Mouse (Mus musculus) left cerebral cortex, adult 18-20 months (tissue): ENCODE data around the gene Smad9. TPM values are rescaled to one million over a fixed set of nuclear protein-coding genes. Genes with fewer than 3 reads are reported as not detected.
A peak's percentile ranks its signal among the peaks of the same experiment; 100 is the strongest.

Experiments
- DNase-seq, 2 experiments: peaks; one replicate each; pipeline ENCODE4 v3.0.0; 2021 to 2022; ENCODE audit warnings: low spot score in 2 of 2, mixed read lengths in 1 of 2
- long read RNA-seq, 2 experiments: library from polyadenylated mRNA; stranded (forward); transcript quantifications; one replicate each; pipeline ENCODE4 v2.0.0; 2021
- total RNA-seq, 2 experiments: library from RNA; stranded (reverse); gene quantifications; 2 replicates each; pipeline ENCODE4 v1.2.3; 2021

Gene Smad9
- 10 to 100 TPM in 1 of 2 experiments, 1 to 10 TPM in 1; 7.9 to 10.7 TPM for total RNA-seq
- long read RNA-seq, experiment 1, full-length matches to known transcripts: 1 of 2 reads
- long read RNA-seq, experiment 1, partial matches to known transcripts: 0 of 2 reads
- long read RNA-seq, experiment 1, other reads (novel, unspliced or antisense): 1 of 2 reads
- long read RNA-seq, experiment 2: 0 reads

DNA sequence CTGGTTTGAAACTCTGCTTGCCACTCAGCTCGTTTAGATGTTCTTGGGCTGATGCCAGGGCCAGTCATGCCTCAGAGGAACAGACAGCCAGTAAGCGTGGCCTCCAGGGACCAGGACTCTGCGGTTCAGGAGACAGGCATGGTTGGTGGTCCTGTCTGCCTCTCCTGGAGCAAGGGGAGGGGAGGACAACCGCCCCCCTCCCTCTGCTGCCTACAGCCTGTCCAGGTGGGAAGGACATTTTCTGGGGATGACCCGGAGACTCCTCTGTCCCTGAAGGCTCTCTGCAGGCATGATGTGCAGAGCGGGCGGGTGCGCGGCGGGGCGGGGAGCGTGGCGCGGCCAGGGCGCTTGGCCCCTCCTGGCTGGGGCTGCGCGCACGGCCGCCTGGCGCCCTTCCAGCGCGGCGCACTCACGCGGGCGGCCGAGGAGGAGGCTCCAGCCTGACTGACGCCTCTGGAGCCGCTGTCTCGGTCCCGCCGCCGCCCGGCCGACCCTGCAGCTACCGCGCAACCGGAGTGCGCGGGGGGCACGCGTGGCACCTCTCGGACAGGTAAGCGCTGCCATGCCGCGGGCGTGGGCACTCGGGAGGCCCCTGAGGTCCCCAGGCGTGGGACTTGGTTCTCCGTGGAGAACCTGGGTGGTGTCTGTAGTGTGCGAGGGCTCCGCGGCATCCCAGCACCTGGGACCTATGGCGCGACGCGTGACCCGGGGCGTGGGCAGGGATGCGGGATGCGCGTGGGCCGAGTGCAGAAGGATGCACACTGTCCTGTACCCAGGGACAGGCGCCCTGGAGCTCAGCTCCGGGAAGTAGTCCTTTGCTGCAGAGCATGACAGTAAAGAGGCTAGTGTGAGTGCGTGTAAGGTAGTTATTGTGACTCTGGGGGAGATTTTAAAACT, at the start of gene Smad9:
TSS of gene Smad9 (plus strand) at position 438 of the 897 bp plus-strand sequence.
- peak; percentile 66 to 67 for DNase-seq

- no peak for DNase-seq
Observed at GRCm38 (mm10) chr3:54708972-54709371, 46.4 kb upstream of the Smad9 start.

GRCm38 (mm10) chr3:54714253-54714652, 41.1 kb upstream of the Smad9 start, which contains the start of gene Gm21958:
TSS of gene Gm21958 (minus strand) at chr3:54714353.
- no peak for DNase-seq

GRCm38 (mm10) chr3:54715461-54715860, 39.9 kb upstream of the Smad9 start:
- peak; percentile 39 to 48 for DNase-seq

DNA sequence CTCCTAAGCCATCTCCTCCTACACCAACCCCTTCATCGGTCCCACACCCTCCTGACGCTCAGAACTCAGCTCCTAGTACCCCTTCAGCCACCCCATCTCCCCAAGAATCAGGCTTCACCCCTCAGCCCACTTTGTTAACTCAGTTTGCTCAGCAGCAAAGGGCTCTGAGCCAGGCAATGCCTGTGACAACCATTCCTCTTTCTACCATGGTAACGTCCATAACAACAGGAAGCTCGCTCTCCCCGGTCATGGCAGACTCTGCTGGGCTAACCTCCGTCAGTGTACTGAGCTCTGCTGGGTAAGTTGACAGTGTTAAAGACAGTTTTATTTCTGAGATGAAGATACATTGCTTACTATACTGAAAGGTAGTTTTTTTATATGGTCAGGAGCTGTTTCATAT, 38.0 kb upstream of the Smad9 start:
- no peak for DNase-seq

GRCm38 (mm10) chr3:54718947-54719346, 36.4 kb upstream of the Smad9 start:
- DNase-seq: no peak

DNA sequence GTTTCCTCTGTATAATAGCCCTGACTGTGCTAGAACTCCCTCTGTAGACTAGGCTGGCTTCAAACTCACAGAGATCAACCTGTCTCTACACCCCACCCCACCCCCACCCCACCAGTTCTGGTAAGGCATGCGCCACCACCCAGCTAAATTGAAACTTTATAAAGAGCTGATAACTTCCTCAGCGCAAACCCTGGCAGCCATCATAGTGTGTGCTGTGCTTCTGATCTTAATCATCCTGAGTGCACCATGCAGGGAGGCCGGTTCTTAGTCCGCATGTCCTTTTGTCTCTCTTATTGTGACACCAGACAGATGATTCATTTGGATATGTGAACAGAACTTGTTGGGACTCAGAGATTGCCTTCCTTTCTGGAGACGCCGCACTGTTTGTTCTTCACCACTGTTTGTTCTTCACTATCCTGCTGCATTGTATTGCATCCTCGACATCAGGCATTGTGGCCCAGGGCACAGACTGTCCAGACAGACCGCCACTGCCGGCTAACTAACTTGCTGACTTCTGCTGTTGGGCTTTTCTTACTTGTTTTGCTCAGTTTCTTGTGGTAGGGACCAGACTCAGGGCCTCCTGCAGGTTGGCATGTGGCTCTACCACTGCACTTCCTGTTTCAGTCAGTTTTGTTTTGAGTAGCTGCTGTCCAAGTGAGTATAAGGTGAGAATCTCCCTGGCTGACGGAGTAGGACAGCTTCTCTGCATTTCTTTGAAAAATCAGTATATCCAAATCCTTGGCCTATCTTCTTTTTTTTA, 31.5 kb upstream of the Smad9 start:
- no peak for DNase-seq

DNA sequence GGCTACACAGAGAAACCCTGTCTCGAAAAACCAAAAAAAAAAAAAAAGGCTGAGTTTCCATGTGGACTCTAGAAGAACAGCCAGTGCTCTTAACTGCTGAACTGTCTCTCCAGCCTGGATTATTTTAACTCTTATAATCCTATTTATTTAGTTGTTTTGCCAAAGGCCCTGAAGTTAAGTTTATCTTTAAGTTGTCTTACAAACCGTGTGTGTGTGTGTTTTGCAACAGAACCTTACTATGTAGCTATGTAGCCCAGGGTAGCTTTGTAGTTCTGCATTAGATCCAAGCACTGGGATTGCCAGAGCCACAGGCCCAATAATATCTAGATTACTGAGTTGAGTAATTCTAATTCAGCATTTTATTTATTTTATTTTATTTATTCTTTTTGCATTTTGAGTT, 30.0 kb upstream of the Smad9 start:
- DNase-seq: no peak

GRCm38 (mm10) chr3:54727588-54727987, 27.8 kb upstream of the Smad9 start:
- DNase-seq: no peak

DNA sequence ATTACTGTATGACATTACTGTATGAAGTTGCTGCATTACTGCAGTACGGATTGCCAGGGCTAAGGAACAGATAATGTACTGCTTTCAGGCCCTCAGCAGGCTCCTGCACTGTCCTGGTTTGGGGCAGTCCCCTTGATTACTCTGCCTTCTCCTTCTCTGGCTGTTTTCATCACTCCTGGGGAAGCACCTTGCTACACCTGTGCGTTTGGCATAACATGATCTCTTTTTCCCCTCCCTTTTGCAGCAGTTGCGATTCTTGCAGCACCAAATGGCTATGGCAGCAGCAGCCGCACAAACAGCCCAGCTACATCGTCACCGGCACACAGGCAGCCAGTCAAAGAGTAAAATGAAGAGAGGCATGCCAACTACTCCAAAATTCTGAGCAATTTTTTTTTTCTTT, 27.3 kb upstream of the Smad9 start:
- DNase-seq: no peak

DNA sequence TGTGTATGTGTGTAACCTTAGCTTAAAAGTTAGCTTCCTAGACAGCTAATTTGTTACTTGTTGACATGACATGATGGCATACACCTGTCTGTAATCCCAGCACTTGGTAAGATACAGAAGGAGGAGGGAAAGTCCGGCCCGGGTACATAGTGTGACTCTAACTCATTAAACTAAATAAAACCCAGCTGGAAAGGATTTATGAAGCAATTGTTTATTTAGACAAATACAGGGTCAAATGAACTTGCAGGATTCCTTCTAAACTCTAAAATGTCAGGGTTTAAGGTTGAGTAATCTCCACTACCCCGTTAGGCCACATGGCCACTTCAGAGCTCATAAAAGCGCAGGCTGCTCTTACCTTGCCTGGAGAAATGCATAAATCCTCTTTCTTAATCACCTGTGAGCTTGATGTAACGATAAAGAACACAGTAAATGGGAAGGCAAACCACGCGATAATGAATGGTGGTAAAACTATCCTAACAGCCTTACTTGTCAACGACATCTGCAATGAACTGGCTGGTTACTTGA, 23.7 kb upstream of the Smad9 start:
- no peak for DNase-seq

- DNase-seq: no peak
Observed at GRCm38 (mm10) chr3:54732371-54732770, 23.0 kb upstream of the Smad9 start.

- peak; percentile 91 to 92 for DNase-seq
Observed at GRCm38 (mm10) chr3:54734411-54735246, 20.8 kb upstream of the Smad9 start.

DNA sequence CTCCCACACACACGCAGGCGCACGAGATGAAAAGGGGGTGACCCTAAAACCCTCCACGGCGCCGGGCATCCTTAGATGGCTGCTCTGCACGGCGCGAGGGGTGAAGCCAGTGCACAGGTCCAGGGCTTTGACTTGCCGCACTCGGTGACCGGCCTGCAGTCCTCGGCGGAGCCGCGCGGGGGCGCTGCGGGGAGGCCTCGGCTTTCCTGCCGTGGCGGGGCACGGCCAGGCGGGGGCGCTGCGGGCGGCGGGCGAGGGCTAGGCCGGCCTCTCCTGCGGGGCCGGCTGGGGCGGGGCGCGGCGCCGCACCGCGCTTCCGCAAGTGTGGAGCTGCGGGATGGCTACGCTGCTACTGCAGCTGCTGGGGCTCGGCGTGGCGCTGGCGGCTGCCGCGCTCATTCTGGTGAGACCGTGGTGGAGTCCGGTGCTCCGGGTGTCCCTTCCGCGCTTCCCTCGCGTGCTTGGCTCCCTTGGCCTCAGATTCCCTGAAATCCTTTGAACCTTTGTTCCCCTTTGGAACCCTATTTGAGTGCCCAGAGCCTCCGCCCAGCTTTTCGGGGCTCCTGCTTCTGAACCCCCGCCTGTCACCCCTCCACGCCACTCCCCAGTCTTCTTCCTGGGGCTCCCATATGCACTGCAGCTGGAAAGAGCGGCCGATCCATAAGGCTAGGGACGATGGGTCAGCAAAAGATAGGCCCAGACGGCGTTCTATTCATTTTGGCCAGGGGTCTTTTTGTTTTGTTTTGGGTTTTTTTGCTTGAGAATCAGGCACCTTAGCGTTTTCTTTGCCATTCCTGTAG, 19.9 kb upstream of the Smad9 start, which contains the start of the genes Exosc8 and Alg5:
TSS of gene Exosc8 (minus strand) at position 147 of the 800 bp plus-strand sequence.
TSS of gene Alg5 (plus strand) at position 293 of the 800 bp plus-strand sequence.
- peak; percentile 86 to 93 for DNase-seq

GRCm38 (mm10) chr3:54736101-54736927, 19.1 kb upstream of the Smad9 start:
- no peak for DNase-seq

- DNase-seq: no peak
Observed at GRCm38 (mm10) chr3:54737317-54737716, 18.1 kb upstream of the Smad9 start.

- no peak for DNase-seq
Observed at GRCm38 (mm10) chr3:54741965-54742364, 13.4 kb upstream of the Smad9 start.

DNA sequence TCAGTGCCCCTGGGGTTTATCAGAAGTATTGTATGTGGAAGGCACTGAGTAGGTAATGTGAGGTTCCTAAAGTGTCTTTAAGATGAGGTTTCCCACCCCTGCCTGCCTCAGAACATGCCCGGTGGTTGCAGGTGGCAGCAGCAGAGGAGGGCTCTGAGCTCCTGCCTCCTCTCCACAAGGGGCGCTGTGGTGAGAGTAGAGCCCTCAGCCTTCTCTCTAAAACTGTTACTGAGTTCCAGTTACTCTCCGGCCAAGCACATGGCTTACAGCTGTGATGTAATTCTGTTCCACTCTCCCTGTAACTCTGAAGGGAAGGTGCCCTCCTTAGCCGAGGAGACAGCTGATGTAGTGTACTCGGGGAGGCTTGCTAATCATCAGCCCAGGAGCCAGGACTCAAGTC, 9.6 kb upstream of the Smad9 start:
- no peak for DNase-seq

- DNase-seq: no peak
Observed at GRCm38 (mm10) chr3:54753411-54753810, 2.0 kb upstream of the Smad9 start.
